Mouse (Mus musculus) forebrain, postnatal 0 days (tissue): ENCODE measurements around the gene Pttg1ip. TPM values are rescaled to one million over a fixed set of nuclear protein-coding genes. Genes with fewer than 3 reads are reported as not detected.

Experiments used
- ATAC-seq: fragments of 200-750 bp; cut with Nextera tagmentation; 2 replicates; pipeline ENCODE4 v1.8.0; 2017; ENCODE audit warnings: mild to moderate bottlenecking, moderate library complexity
- DNase-seq: peaks from one replicate; pipeline ENCODE4 v3.0.0-alpha.2; 2015
- H3K27ac ChIP-seq: fragments of 300-500 bp; sonication (generic); 2 replicates; pipeline ENCODE4 v1.5.1; 2014; ENCODE audit warnings: low read depth, mild to moderate bottlenecking, antibody characterized with exemption, low read length, moderate library complexity, mixed read lengths
- H3K27me3 ChIP-seq: fragments of 300-500 bp; sonication (generic); 2 replicates; pipeline ENCODE4 v1.6.1; 2014; ENCODE audit warnings: mild to moderate bottlenecking, low read length, mixed read lengths; ENCODE audit not compliant: insufficient read depth
- H3K36me3 ChIP-seq: fragments of 300-500 bp; sonication (generic); 2 replicates; pipeline ENCODE4 v1.6.1; 2014; ENCODE audit warnings: mild to moderate bottlenecking, moderate library complexity; ENCODE audit not compliant: insufficient read depth
- H3K4me1 ChIP-seq: fragments of 300-500 bp; sonication (generic); 2 replicates; pipeline ENCODE4 v1.6.1; 2014; ENCODE audit warnings: antibody characterized with exemption; ENCODE audit not compliant: insufficient read depth
- H3K4me2 ChIP-seq: fragments of 300-500 bp; sonication (generic); 2 replicates; pipeline ENCODE4 v1.6.1; 2014; ENCODE audit warnings: low read depth, mild to moderate bottlenecking, moderate library complexity
- H3K4me3 ChIP-seq: fragments of 300-500 bp; sonication (generic); 2 replicates; pipeline ENCODE4 v1.5.1; 2014; ENCODE audit warnings: low read depth, low read length, mixed read lengths
- H3K9ac ChIP-seq: fragments of 300-500 bp; sonication (generic); 2 replicates; pipeline ENCODE4 v1.6.1; 2014; ENCODE audit warnings: mild to moderate bottlenecking
- H3K9me3 ChIP-seq: fragments of 300-500 bp; sonication (generic); 2 replicates; pipeline ENCODE4 v1.6.1; 2016; ENCODE audit warnings: low read length
- CTCF ChIP-seq: sonication (generic); IDR thresholded peaks from 2 replicates; pipeline ENCODE4 v1.5.1; 2016; ENCODE audit warnings: antibody characterized with exemption, control low read depth, low read depth
- WGBS: fragments of 180-500 bp; shearing (Covaris S2); extraction: QIAGEN DNeasy Blood & Tissue Kit; methylation state at CpG from one replicate; pipeline ENCODE4 v1.1.7; 2014; 5-methylcytosine and 5-hydroxymethylcytosine counted together
- polyA plus RNA-seq: library from polyadenylated mRNA; unstranded; fragments of >200 nt; fragmentation: Nextera tagmentation; extraction: Ambion mirVana; gene quantifications from 2 replicates; pipeline ENCODE4 v1.2.1, GENCODE M21; 2015
- total RNA-seq: library from RNA; depleted of rRNA; stranded (reverse); fragments of >200 nt; gene quantifications from 2 replicates; pipeline ENCODE4 v1.2.3, GENCODE M21; 2014

Pttg1ip gene
- total and polyA plus RNA-seq, 2 experiments from 2014 or later: 74.2 to 98.3 TPM

GRCm38 (mm10) chr10:77541864-77542666 is 39.5 kb upstream of the Pttg1ip start:
- no peak overlapping the region for H3K4me2 ChIP-seq

GRCm38 (mm10) chr10:77543226-77543625 is 38.3 kb upstream of the Pttg1ip start:
- 49% methylated on average over 7 of the region's 7 CpGs for WGBS

More at GRCm38 (mm10) chr10:77541864-77542666, 39.5 kb upstream of the Pttg1ip start:
- Histone ChIP-seq H3K4me3 (no peak overlapping the region), H3K4me1 (no peaks in the 10 kb centered on the region), H3K9me3 (no peaks in the 10 kb centered on the region), H3K27ac (no peak overlapping the region), H3K9ac (no peak overlapping the region), H3K36me3 (no peaks in the 10 kb centered on the region), H3K27me3 (no peaks in the 10 kb centered on the region)
- WGBS: 85% methylated on average over 10 of the region's 10 CpGs
- no peak for TF ChIP-seq CTCF
- no peak for DNase-seq
- ATAC-seq: no peak

DNA sequence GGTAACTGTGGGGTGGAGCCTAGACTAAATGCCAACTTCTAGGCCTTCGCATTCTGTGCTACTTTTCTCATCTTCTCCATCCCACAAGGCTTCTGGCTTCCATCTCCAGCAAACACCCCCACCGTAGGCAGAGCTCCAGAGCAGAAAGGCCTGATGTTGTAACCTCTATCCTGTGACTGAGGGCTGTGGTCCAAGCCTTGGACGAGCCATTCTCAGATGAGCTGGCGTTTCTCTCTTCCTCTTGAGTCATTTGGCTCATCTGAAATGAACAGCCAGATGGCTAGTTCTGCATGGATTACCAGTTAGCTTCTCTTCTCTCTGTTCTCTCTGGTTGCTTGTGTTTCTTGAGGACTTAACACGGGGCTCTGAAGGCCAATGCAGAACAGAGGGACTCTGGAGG is 36.6 kb upstream of the Pttg1ip start:
- Histone ChIP-seq H3K27ac (no peak overlapping the region), H3K36me3 (no peaks in the 10 kb centered on the region), H3K9ac (no peak overlapping the region), H3K4me1 (no peaks in the 10 kb centered on the region), H3K4me3 (no peak overlapping the region), H3K4me2 (no peak overlapping the region), H3K27me3 (no peaks in the 10 kb centered on the region), H3K9me3 (no peaks in the 10 kb centered on the region)
- ATAC-seq: no peak
- no peak for DNase-seq
- no peak for TF ChIP-seq CTCF
- 60% methylated on average over 5 of the region's 5 CpGs for WGBS

More at GRCm38 (mm10) chr10:77543226-77543625, 38.3 kb upstream of the Pttg1ip start:
- H3K27me3 ChIP-seq: no peaks in the 10 kb centered on the region
- no peak overlapping the region for H3K4me3 ChIP-seq
- H3K9ac ChIP-seq: no peak overlapping the region
- DNase-seq (no peak), ATAC-seq (no peak)
- no peaks in the 10 kb centered on the region for H3K36me3 ChIP-seq
- H3K4me2 ChIP-seq: no peak overlapping the region
- TF ChIP-seq CTCF: peak; percentile 30; the same call in 1 of the 2 replicates
- no peaks in the 10 kb centered on the region for H3K4me1 ChIP-seq
- no peaks in the 10 kb centered on the region for H3K9me3 ChIP-seq
- no peak overlapping the region for H3K27ac ChIP-seq

- Histone ChIP-seq H3K4me3 (no peak overlapping the region), H3K9me3 (no peaks in the 10 kb centered on the region), H3K4me2 (no peak overlapping the region), H3K9ac (no peak overlapping the region), H3K27ac (no peak overlapping the region), H3K36me3 (no peaks in the 10 kb centered on the region), H3K27me3 (no peaks in the 10 kb centered on the region), H3K4me1 (no peaks in the 10 kb centered on the region)
- TF ChIP-seq CTCF: no peak
- ATAC-seq (no peak), DNase-seq (no peak)
- 87% methylated on average over 10 of the region's 10 CpGs for WGBS
These were observed 32.9 kb upstream of the Pttg1ip start for GRCm38 (mm10) chr10:77548576-77548975.

DNA sequence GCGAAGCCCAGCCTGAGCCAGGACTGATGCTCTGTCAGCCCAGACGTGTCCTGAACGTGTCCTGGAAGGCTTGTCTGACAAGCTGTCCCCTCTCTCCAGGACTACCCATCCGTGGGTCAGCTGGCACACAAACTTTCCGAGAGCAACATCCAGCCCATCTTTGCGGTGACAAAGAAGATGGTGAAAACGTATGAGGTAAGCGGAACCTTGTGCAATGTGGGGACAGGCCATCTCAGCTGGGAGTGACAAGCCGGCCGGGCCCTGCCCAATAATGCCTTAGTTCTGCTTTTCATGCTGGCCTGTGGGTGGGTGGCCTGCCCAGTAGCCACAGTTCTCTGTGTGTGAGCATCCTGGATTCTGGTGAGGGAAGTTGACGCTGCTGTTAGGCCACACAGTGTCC is 30.6 kb upstream of the Pttg1ip start:
- no peaks in the 10 kb centered on the region for H3K27me3 ChIP-seq
- 75% methylated on average over 11 of the region's 11 CpGs for WGBS
- no peak for TF ChIP-seq CTCF
- DNase-seq (no peak), ATAC-seq (no peak)
- no peak overlapping the region for H3K27ac ChIP-seq
- H3K4me2 ChIP-seq: no peak overlapping the region
- H3K4me3 ChIP-seq: no peak overlapping the region
- no peaks in the 10 kb centered on the region for H3K9me3 ChIP-seq
- no peaks in the 10 kb centered on the region for H3K4me1 ChIP-seq
- no peaks in the 10 kb centered on the region for H3K36me3 ChIP-seq
- H3K9ac ChIP-seq: no peak overlapping the region

GRCm38 (mm10) chr10:77552162-77552561 is 29.4 kb upstream of the Pttg1ip start:
- no peaks in the 10 kb centered on the region for H3K9me3 ChIP-seq
- H3K27ac ChIP-seq: no peak overlapping the region
- no peak for DNase-seq
- WGBS: 88% methylated on average over 5 of the region's 5 CpGs
- H3K4me3 ChIP-seq: no peak overlapping the region
- ATAC-seq: no peak
- no peak overlapping the region for H3K4me2 ChIP-seq
- no peaks in the 10 kb centered on the region for H3K36me3 ChIP-seq
- H3K9ac ChIP-seq: no peak overlapping the region
- TF ChIP-seq CTCF: no peak
- no peaks in the 10 kb centered on the region for H3K4me1 ChIP-seq
- H3K27me3 ChIP-seq: no peaks in the 10 kb centered on the region

- DNase-seq (no peak), ATAC-seq (no peak)
- H3K27ac ChIP-seq: no peak overlapping the region
- H3K27me3 ChIP-seq: no peaks in the 10 kb centered on the region
- no peaks in the 10 kb centered on the region for H3K36me3 ChIP-seq
- TF ChIP-seq CTCF: no peak
- H3K4me2 ChIP-seq: no peak overlapping the region
- no peaks in the 10 kb centered on the region for H3K9me3 ChIP-seq
- no peak overlapping the region for H3K4me3 ChIP-seq
- H3K4me1 ChIP-seq: no peaks in the 10 kb centered on the region
- 88% methylated on average over 4 of the region's 4 CpGs for WGBS
- no peak overlapping the region for H3K9ac ChIP-seq
These were observed 28.2 kb upstream of the Pttg1ip start for GRCm38 (mm10) chr10:77553285-77553684.
